ENCODE assay signal across 9 mouse cellular contexts in the genomic region with DNA sequence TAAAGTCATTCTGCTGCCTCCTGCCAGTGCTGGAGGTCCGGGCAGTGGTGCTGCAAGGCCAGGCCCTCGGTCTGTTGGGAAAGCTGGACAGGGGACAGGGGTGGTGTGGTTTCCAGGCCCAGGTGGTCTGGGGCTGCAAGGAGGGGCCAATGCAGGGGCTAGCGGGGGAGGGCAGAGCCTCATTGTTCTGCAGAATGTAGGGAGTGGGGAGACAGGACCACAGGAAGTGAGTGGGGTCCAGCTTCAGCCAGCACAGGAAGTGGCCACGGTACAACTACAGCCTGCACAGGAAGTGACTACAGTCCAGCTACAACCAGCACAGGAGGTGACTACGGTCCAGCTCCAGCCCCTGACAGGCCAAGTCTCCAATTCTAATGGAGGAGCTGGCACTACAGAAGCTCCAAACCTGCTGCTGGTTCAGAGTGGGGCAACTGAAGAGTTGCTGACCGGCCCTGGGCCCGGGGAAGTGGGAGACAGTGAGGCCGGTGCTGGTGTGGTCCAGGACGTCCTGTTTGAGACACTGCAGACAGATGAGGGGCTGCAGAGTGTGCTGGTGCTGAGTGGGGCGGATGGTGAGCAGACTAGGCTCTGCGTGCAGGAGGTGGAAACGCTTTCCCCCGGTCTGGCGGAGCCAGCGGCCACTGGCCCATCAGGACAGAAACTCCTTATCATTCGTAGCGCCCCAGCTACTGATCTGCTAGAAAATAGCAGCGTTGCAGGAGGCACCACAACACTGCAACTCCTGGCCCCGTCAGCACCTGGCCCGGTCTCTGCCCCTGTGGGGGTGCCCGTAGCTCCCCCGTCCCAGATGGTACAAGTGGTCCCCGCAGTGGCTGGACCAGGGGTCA. TPM values are rescaled to one million over a fixed set of nuclear protein-coding genes. Genes with fewer than 3 reads are reported as not detected.
A peak's percentile ranks its signal among the peaks of the same experiment; 100 is the strongest.
DNase-seq lines count a peak whose midpoint lies in the region; ATAC-seq and TF ChIP-seq lines count a peak whose summit lies in the region.
"Had no signal": no experiment of that assay in that cellular context is flagged by ENCODE, and none has a peak within 500 bp of the region (broad histone marks: within the 10 kb centered on the region; RNA-seq: fewer than 3 reads in every experiment).

No protein-coding gene starts in this region.

- H3K4me1 ChIP-seq in kidney, embryonic 16.5 days (ENCODE audit: insufficient read depth, low read length), result peaks cover 49% of the 10 kb centered on the region
- H3K4me1 ChIP-seq in embryonic facial prominence, embryonic 14.5 days (ENCODE audit: control insufficient read depth, insufficient read depth, low read length), result peaks cover 41% of the 10 kb centered on the region
- H3K4me1 ChIP-seq in hindbrain, embryonic 16.5 days (ENCODE audit: control insufficient read depth, insufficient read depth, low read depth, low read length), result peaks cover 49% of the 10 kb centered on the region
- H3K4me1 ChIP-seq in midbrain, postnatal 0 days (ENCODE audit: insufficient read depth, low read length), result peaks cover 43% of the 10 kb centered on the region

- H3K9ac ChIP-seq in kidney, embryonic 16.5 days (replicated peaks; ENCODE audit: low read length), result peak overlapping the region; percentile 37; the same call in 1 of the 2 replicates
- 0 out of 2 replicates have a peak overlapping the region, but pooled peaks have one; percentile 8 for H3K9ac ChIP-seq in embryonic facial prominence, embryonic 14.5 days (ENCODE audit: low read depth, low read length)
- H3K9ac ChIP-seq in hindbrain, embryonic 16.5 days (ENCODE audit: low read depth, low read length), result peak overlapping the region; percentile 41
- peak overlapping the region; percentile 61 for H3K9ac ChIP-seq in midbrain, postnatal 0 days (replicated peaks; ENCODE audit: low read length, poor library complexity, severe bottlenecking)

- H3K4me2 ChIP-seq in kidney, embryonic 16.5 days (replicated peaks; ENCODE audit: low read depth, low read length), result no peak overlapping the region
- no peak overlapping the region for H3K4me2 ChIP-seq in embryonic facial prominence, embryonic 14.5 days (ENCODE audit: low read depth, low read length)
- H3K4me2 ChIP-seq in hindbrain, embryonic 16.5 days (ENCODE audit: low read length), result peak overlapping the region; percentile 85
- H3K4me2 ChIP-seq in midbrain, postnatal 0 days (ENCODE audit: low read depth, low read length, poor library complexity, severe bottlenecking), result peak overlapping the region; percentile 88

- H3K27ac ChIP-seq in kidney, embryonic 16.5 days (ENCODE audit: low read length), result peak overlapping the region; percentile 73
- peak overlapping the region; percentile 90; the same call in 1 of the 2 replicates for H3K27ac ChIP-seq in embryonic facial prominence, embryonic 14.5 days (replicated peaks; ENCODE audit: low read depth, low read length)
- H3K27ac ChIP-seq in hindbrain, embryonic 16.5 days (ENCODE audit: low read depth, low read length), result peak overlapping the region; percentile 94
- peak overlapping the region; percentile 99 for H3K27ac ChIP-seq in midbrain, postnatal 0 days (ENCODE audit: low read depth, low read length)

- H3K36me3 ChIP-seq in kidney, embryonic 16.5 days (ENCODE audit: insufficient read depth, low read length), result peaks cover 38% of the 10 kb centered on the region
- H3K36me3 ChIP-seq in embryonic facial prominence, embryonic 14.5 days (ENCODE audit: control insufficient read depth, insufficient read depth, low read length), result peaks cover 39% of the 10 kb centered on the region
- H3K36me3 ChIP-seq in hindbrain, embryonic 16.5 days (ENCODE audit: control insufficient read depth, insufficient read depth, low read length), result peaks cover 24% of the 10 kb centered on the region
- peaks cover 23% of the 10 kb centered on the region for H3K36me3 ChIP-seq in midbrain, postnatal 0 days (ENCODE audit: insufficient read depth, low read length)

- no peak overlapping the region for H3K4me3 ChIP-seq in kidney, embryonic 16.5 days (ENCODE audit: low read length)
- H3K4me3 ChIP-seq in embryonic facial prominence, embryonic 14.5 days (ENCODE audit: low read depth, low read length), result no peak overlapping the region
- no peak overlapping the region for H3K4me3 ChIP-seq in hindbrain, embryonic 16.5 days (ENCODE audit: low read length)
- no peak overlapping the region for H3K4me3 ChIP-seq in midbrain, postnatal 0 days (ENCODE audit: low read depth, low read length)

- TF ChIP-seq CTCF in midbrain, postnatal 0 days (IDR thresholded peaks at IDR 0.05), result no peak

- H3K9me3 ChIP-seq in kidney, embryonic 16.5 days (ENCODE audit: low read length), result no peaks in the 10 kb centered on the region
- H3K9me3 ChIP-seq in embryonic facial prominence, embryonic 14.5 days (ENCODE audit: control insufficient read depth, low read length), result no peaks in the 10 kb centered on the region
- no peaks in the 10 kb centered on the region for H3K9me3 ChIP-seq in hindbrain, embryonic 16.5 days (ENCODE audit: control insufficient read depth, low read length)
- H3K9me3 ChIP-seq in midbrain, postnatal 0 days (ENCODE audit: low read length), result no peaks in the 10 kb centered on the region

- no peak for ATAC-seq in kidney, embryonic 16.5 days (ENCODE audit: low FRiP score, low TSS enrichment)
- no peak for ATAC-seq in embryonic facial prominence, embryonic 14.5 days (ENCODE audit: low read depth)
- no peak for ATAC-seq in hindbrain, embryonic 16.5 days
- ATAC-seq in midbrain, postnatal 0 days (ENCODE audit: low FRiP score), result no peak

- WGBS in kidney, embryonic 16.5 days, result 59% methylated on average over 23 of the region's 23 CpGs
- WGBS in embryonic facial prominence, embryonic 14.5 days, result 61% methylated on average over 21 of the region's 23 CpGs
- WGBS in hindbrain, embryonic 16.5 days, result 59% methylated on average over 22 of the region's 23 CpGs
- WGBS in midbrain, postnatal 0 days, result 56% methylated on average over 23 of the region's 23 CpGs

- no peaks in the 10 kb centered on the region for H3K27me3 ChIP-seq in kidney, embryonic 16.5 days (ENCODE audit: insufficient read depth, low read length)
- no peaks in the 10 kb centered on the region for H3K27me3 ChIP-seq in embryonic facial prominence, embryonic 14.5 days (replicated peaks; ENCODE audit: control insufficient read depth, insufficient read depth, low read length)
- no peaks in the 10 kb centered on the region for H3K27me3 ChIP-seq in hindbrain, embryonic 16.5 days (replicated peaks; ENCODE audit: control insufficient read depth, insufficient read depth, low read length)
- no peaks in the 10 kb centered on the region for H3K27me3 ChIP-seq in midbrain, postnatal 0 days (ENCODE audit: insufficient read depth, low read length)

- no peak for DNase-seq in kidney, adult 18-20 months
- DNase-seq in embryonic facial prominence, embryonic 14.5 days (ENCODE audit: low spot score), result no peak
- no peak for DNase-seq in midbrain, postnatal 0 days (ENCODE audit: low spot score)
- no peak for DNase-seq in layer of hippocampus, postnatal 10 days (ENCODE audit: low spot score in 2 of 2)
- no peak for DNase-seq in embryo, embryonic 10.5 days (ENCODE audit: low spot score)
- no peak for DNase-seq in cerebellum, postnatal 25 days

RNA-seq across cellular contexts. Expression of a gene that starts 0.6 kb away (rescaled TPM):
- polyA plus RNA-seq in kidney, embryonic 16.5 days (2015; fragmentation: Nextera tagmentation; extraction: Ambion mirVana), result 5.8 and 6.2 TPM in 2 replicates
- 1.9 and 2.6 TPM in 2 replicates for polyA plus RNA-seq in embryonic facial prominence, embryonic 14.5 days (2014; fragmentation: Nextera tagmentation; extraction: Ambion mirVana)
- 35.2 and 39.3 TPM in 2 replicates for polyA plus RNA-seq in hindbrain, embryonic 16.5 days (2015; fragmentation: Nextera tagmentation; extraction: Ambion mirVana)
- total RNA-seq in midbrain, postnatal 0 days (2014; rRNA removed), result 44.8 and 49.7 TPM in 2 replicates
- polyA plus RNA-seq in midbrain, postnatal 0 days (2015; fragmentation: Nextera tagmentation; extraction: Ambion mirVana), result 33.2 and 35.9 TPM in 2 replicates
- 10 to 100 TPM; 57.9 to 67.4 TPM for total RNA-seq in layer of hippocampus, postnatal 10 days (2021)

RNA-seq across cellular contexts. Expression of a gene that starts 4.4 kb away (rescaled TPM):
- polyA plus RNA-seq in kidney, embryonic 16.5 days (2015; fragmentation: Nextera tagmentation; extraction: Ambion mirVana), result 2.3 and 2.8 TPM in 2 replicates
- 8.1 and 8.7 TPM in 2 replicates for polyA plus RNA-seq in embryonic facial prominence, embryonic 14.5 days (2014; fragmentation: Nextera tagmentation; extraction: Ambion mirVana)
- 1.1 and 2.4 TPM in 2 replicates for polyA plus RNA-seq in hindbrain, embryonic 16.5 days (2015; fragmentation: Nextera tagmentation; extraction: Ambion mirVana)
- total RNA-seq in midbrain, postnatal 0 days (2014; rRNA removed), result 1.9 and 3.4 TPM in 2 replicates
- polyA plus RNA-seq in midbrain, postnatal 0 days (2015; fragmentation: Nextera tagmentation; extraction: Ambion mirVana), result 1.2 and 1.6 TPM in 2 replicates
- 1 to 10 TPM; 2.9 to 3.0 TPM for total RNA-seq in layer of hippocampus, postnatal 10 days (2021)

RNA-seq across cellular contexts. Expression of a gene that starts 6.2 kb away (rescaled TPM):
- polyA plus RNA-seq in kidney, embryonic 16.5 days (2015; fragmentation: Nextera tagmentation; extraction: Ambion mirVana), result 3.6 and 4.2 TPM in 2 replicates
- polyA plus RNA-seq in embryonic facial prominence, embryonic 14.5 days (2014; fragmentation: Nextera tagmentation; extraction: Ambion mirVana), result 3.7 and 4.0 TPM in 2 replicates
- 3.2 and 4.2 TPM in 2 replicates for polyA plus RNA-seq in hindbrain, embryonic 16.5 days (2015; fragmentation: Nextera tagmentation; extraction: Ambion mirVana)
- total RNA-seq in midbrain, postnatal 0 days (2014; rRNA removed), result 10.6 and 12.3 TPM in 2 replicates
- polyA plus RNA-seq in midbrain, postnatal 0 days (2015; fragmentation: Nextera tagmentation; extraction: Ambion mirVana), result 5.1 and 5.6 TPM in 2 replicates
- total RNA-seq in layer of hippocampus, postnatal 10 days (2021), result 10 to 100 TPM; 14.3 TPM

RNA-seq across cellular contexts. Expression of a gene that starts 14.9 kb away (rescaled TPM):
- not detected in 2 replicates for polyA plus RNA-seq in kidney, embryonic 16.5 days (2015; fragmentation: Nextera tagmentation; extraction: Ambion mirVana)
- 0.35 TPM in 1 of 2 replicates, not detected in the other for polyA plus RNA-seq in embryonic facial prominence, embryonic 14.5 days (2014; fragmentation: Nextera tagmentation; extraction: Ambion mirVana)
- 0.48 and 0.52 TPM in 2 replicates for polyA plus RNA-seq in hindbrain, embryonic 16.5 days (2015; fragmentation: Nextera tagmentation; extraction: Ambion mirVana)
- 0.57 TPM in 1 of 2 replicates, not detected in the other for total RNA-seq in midbrain, postnatal 0 days (2014; rRNA removed)
- polyA plus RNA-seq in midbrain, postnatal 0 days (2015; fragmentation: Nextera tagmentation; extraction: Ambion mirVana), result 0.32 and 0.43 TPM in 2 replicates
- total RNA-seq in layer of hippocampus, postnatal 10 days (2021), result under 1 TPM in 1 of 2 experiments, not detected in 1; 0.45 TPM
- total RNA-seq: G1E had no signal
- polyA plus RNA-seq: G1E had no signal

RNA-seq across cellular contexts. Expression of a gene that starts 43.0 kb away (rescaled TPM):
- polyA plus RNA-seq in kidney, embryonic 16.5 days (2015; fragmentation: Nextera tagmentation; extraction: Ambion mirVana), result 0.26 and 0.41 TPM in 2 replicates
- polyA plus RNA-seq in embryonic facial prominence, embryonic 14.5 days (2014; fragmentation: Nextera tagmentation; extraction: Ambion mirVana), result 0.64 and 0.92 TPM in 2 replicates
- polyA plus RNA-seq in hindbrain, embryonic 16.5 days (2015; fragmentation: Nextera tagmentation; extraction: Ambion mirVana), result 0.14 TPM in 1 of 2 replicates, not detected in the other
- 0.49 TPM in 1 of 2 replicates, not detected in the other for total RNA-seq in midbrain, postnatal 0 days (2014; rRNA removed)
- polyA plus RNA-seq in midbrain, postnatal 0 days (2015; fragmentation: Nextera tagmentation; extraction: Ambion mirVana), result 0.20 TPM in 1 of 2 replicates, not detected in the other
- not detected for total RNA-seq in layer of hippocampus, postnatal 10 days (2021)
- polyA plus RNA-seq: G1E had no signal

Comparison
In these comparisons a context has a peak if more than half of its experiments do, and no peak if none do; other contexts are left out.
1. H3K4me2 ChIP-seq: peak in hindbrain, embryonic 16.5 days (single experiment) and midbrain, postnatal 0 days (single experiment); none in kidney, embryonic 16.5 days (single experiment) and embryonic facial prominence, embryonic 14.5 days (single experiment).
2. H3K9ac ChIP-seq: peak in every context shown above with its lines; median percentile 61 in midbrain, postnatal 0 days; 41 in hindbrain, embryonic 16.5 days; 37 in kidney, embryonic 16.5 days; 8 in embryonic facial prominence, embryonic 14.5 days.
3. Peak in every context shown above with its lines, with median percentiles within 50 percentile points of each other: H3K27ac ChIP-seq.